Mouse (Mus musculus) hindbrain, embryonic 13.5 days (tissue): ENCODE measurements around the gene Chpf2. TPM values are rescaled to one million over a fixed set of nuclear protein-coding genes. Genes with fewer than 3 reads are reported as not detected.

Source experiments
- ATAC-seq: fragments of 200-750 bp; cut with Nextera tagmentation; 2 replicates; pipeline ENCODE4 v1.8.0; 2017; ENCODE audit warnings: moderate TSS enrichment; ENCODE audit not compliant: low FRiP score
- H3K27ac ChIP-seq: fragments of 300-500 bp; sonication (generic); 2 replicates; pipeline ENCODE4 v1.5.1; 2015; ENCODE audit warnings: inconsistent platforms, mild to moderate bottlenecking, moderate library complexity
- H3K27me3 ChIP-seq: fragments of 300-500 bp; sonication (generic); 2 replicates; pipeline ENCODE4 v1.6.1; 2015; ENCODE audit warnings: mild to moderate bottlenecking, inconsistent platforms
- H3K36me3 ChIP-seq: fragments of 300-500 bp; sonication (generic); 2 replicates; pipeline ENCODE4 v1.6.1; 2015; ENCODE audit warnings: mild to moderate bottlenecking, inconsistent platforms
- H3K4me1 ChIP-seq: fragments of 300-500 bp; sonication (generic); replicated peaks from 2 replicates; pipeline ENCODE4 v1.6.1; 2015; ENCODE audit warnings: inconsistent platforms
- H3K4me2 ChIP-seq: fragments of 300-500 bp; sonication (generic); 2 replicates; pipeline ENCODE4 v1.6.1; 2015; ENCODE audit warnings: inconsistent platforms, mild to moderate bottlenecking, moderate library complexity
- H3K4me3 ChIP-seq: fragments of 300-500 bp; sonication (generic); 2 replicates; pipeline ENCODE4 v1.5.1; 2015; ENCODE audit warnings: mild to moderate bottlenecking, inconsistent platforms
- H3K9ac ChIP-seq: fragments of 300-500 bp; sonication (generic); 2 replicates; pipeline ENCODE4 v1.6.1; 2015; ENCODE audit warnings: mild to moderate bottlenecking, inconsistent platforms
- H3K9me3 ChIP-seq: fragments of 300-500 bp; sonication (generic); 2 replicates; pipeline ENCODE4 v1.6.1; 2016; ENCODE audit warnings: inconsistent platforms
- WGBS: fragments of 180-500 bp; shearing (Covaris S2); methylation state at CpG from one replicate; pipeline ENCODE4 v1.1.7; 2015; 5-methylcytosine and 5-hydroxymethylcytosine counted together
- polyA plus RNA-seq: library from polyadenylated mRNA; unstranded; fragments of >200 nt; fragmentation: Nextera tagmentation; extraction: Ambion mirVana; gene quantifications from 2 replicates; pipeline ENCODE4 v1.2.1, GENCODE M21; 2015

Gene Chpf2
- polyA plus RNA-seq, 1 experiment from 2014 or later, result 17.4 TPM

- WGBS, result 81% methylated on average over 10 of the region's 10 CpGs
- peaks cover 69% of the 10 kb centered on the region for H3K36me3 ChIP-seq
These were observed 6.7 kb downstream of the Chpf2 start for GRCm38 (mm10) chr5:24593230-24593629.

DNA sequence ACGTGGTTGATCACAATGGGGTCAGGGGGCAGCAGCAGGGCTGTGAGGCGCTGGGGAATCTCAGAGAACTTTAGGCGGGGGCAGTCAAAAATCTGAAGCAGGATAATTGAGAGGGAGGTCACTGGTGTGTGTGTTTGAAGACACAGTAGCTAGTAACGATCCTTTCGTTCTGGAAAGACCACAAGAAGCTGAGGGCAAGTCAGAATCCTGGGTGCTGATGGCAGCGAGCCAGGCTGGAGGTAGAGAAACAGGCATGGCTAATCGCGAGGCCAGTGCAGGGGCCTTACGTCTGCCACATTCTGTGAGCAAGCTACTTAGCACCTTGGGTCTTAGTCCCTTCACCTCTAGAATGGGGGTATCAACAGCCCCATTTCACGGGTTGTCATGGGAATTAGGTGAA, 7.4 kb downstream of the Chpf2 start:
- WGBS, result 75% methylated on average over 10 of the region's 10 CpGs
- ATAC-seq, result no peak
- no peaks in the 10 kb centered on the region for H3K9me3 ChIP-seq
- no peak overlapping the region for H3K4me2 ChIP-seq
- no peak overlapping the region for H3K9ac ChIP-seq
- H3K4me3 ChIP-seq, result no peak overlapping the region
- H3K27ac ChIP-seq, result no peak overlapping the region
- peaks cover 62% of the 10 kb centered on the region for H3K36me3 ChIP-seq
- peaks cover 20% of the 10 kb centered on the region for H3K27me3 ChIP-seq
- peaks cover 56% of the 10 kb centered on the region for H3K4me1 ChIP-seq

More at GRCm38 (mm10) chr5:24593230-24593629, 6.7 kb downstream of the Chpf2 start:
- peaks cover 20% of the 10 kb centered on the region for H3K27me3 ChIP-seq
- H3K4me1 ChIP-seq, result peaks cover 56% of the 10 kb centered on the region
- H3K27ac ChIP-seq, result no peak overlapping the region
- H3K4me2 ChIP-seq, result no peak overlapping the region
- no peak for ATAC-seq
- H3K4me3 ChIP-seq, result no peak overlapping the region
- no peaks in the 10 kb centered on the region for H3K9me3 ChIP-seq
- no peak overlapping the region for H3K9ac ChIP-seq

DNA sequence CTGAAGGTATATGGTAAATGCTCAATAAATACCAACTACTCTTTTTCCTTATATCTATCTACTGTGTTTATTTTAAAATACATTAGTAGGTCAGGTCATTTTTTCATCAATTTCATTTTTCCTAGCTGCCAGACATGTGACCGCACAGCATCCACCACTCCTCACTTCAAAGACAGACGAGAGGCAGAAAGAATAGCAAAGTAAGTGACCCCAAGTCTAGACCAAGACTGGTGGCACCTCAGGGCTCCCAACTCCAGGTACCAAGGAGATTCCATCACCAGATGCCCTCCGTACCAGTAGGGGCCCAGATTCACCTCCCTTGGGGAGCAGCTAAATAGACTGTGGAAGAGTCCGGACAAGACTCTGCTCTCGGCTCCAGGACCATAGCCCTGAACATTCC, 7.8 kb downstream of the Chpf2 start:
- Histone ChIP-seq H3K4me3 (no peak overlapping the region), H3K4me2 (no peak overlapping the region), H3K27ac (no peak overlapping the region), H3K27me3 (peaks cover 20% of the 10 kb centered on the region), H3K9ac (no peak overlapping the region), H3K36me3 (peaks cover 58% of the 10 kb centered on the region), H3K4me1 (peaks cover 57% of the 10 kb centered on the region), H3K9me3 (no peaks in the 10 kb centered on the region)
- WGBS, result 94% methylated on average over 5 of the region's 5 CpGs
- no peak for ATAC-seq

GRCm38 (mm10) chr5:24595261-24595660, 8.7 kb downstream of the Chpf2 start:
- Histone ChIP-seq H3K36me3 (peaks cover 56% of the 10 kb centered on the region), H3K27me3 (peaks cover 22% of the 10 kb centered on the region), H3K4me2 (no peak overlapping the region), H3K4me3 (no peak overlapping the region), H3K9me3 (no peaks in the 10 kb centered on the region), H3K27ac (peak overlapping the region; percentile 87), H3K4me1 (peaks cover 64% of the 10 kb centered on the region), H3K9ac (peak overlapping the region; percentile 65)
- WGBS, result 92% methylated on average over 5 of the region's 5 CpGs
- ATAC-seq, result no peak

- H3K27me3 ChIP-seq, result peaks cover 21% of the 10 kb centered on the region; the same call in 1 of the 2 replicates
- no peaks in the 10 kb centered on the region for H3K9me3 ChIP-seq
- no peak for ATAC-seq
- peak overlapping the region; percentile 42 for H3K4me2 ChIP-seq
- peak overlapping the region; percentile 87 for H3K27ac ChIP-seq
- H3K4me3 ChIP-seq, result peak overlapping the region; percentile 2; the same call in 1 of the 2 replicates
- 50% methylated on average over 14 of the region's 14 CpGs for WGBS
- peaks cover 69% of the 10 kb centered on the region for H3K4me1 ChIP-seq
- peak overlapping the region; percentile 65 for H3K9ac ChIP-seq
- H3K36me3 ChIP-seq, result peaks cover 50% of the 10 kb centered on the region
These were observed 9.3 kb downstream of the Chpf2 start for GRCm38 (mm10) chr5:24595786-24596380.

DNA sequence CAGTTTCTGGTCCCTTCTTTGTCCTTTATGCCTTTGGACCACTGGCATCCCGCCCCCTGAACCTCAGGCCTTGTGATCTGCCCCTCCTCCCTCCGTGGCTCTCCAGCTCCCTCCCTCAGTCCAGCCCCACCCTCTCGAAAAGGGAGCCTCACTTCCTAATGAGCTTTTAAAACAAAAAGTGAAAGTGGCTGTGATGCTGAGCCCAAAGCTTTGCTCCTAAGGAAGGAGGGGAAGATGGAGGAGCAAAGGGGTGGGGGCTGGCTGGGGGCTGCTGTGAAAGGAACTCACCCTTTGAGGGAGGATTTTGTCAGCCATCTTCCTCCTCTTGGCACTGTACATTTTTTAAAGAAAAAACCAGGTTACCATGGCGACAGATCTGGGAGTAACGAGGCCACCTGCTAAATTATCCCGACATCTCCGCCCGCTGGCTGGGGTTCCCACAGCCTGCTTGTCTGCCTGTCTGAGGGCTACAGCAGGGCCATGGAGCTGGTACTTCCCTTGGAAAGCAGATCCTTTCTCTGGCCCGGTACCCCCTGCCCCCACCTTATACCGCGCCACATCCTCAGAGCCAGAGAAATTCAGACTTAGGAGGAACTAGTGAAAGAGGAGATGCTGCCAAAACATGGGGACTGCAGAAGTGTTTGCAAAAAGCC, 10.1 kb downstream of the Chpf2 start:
- peaks cover 69% of the 10 kb centered on the region for H3K4me1 ChIP-seq
- WGBS, result 10% methylated on average over 11 of the region's 11 CpGs
- peak; percentile 49 for ATAC-seq
- no peaks in the 10 kb centered on the region for H3K9me3 ChIP-seq
- peak overlapping the region; percentile 65 for H3K9ac ChIP-seq
- H3K4me3 ChIP-seq, result peak overlapping the region; percentile 2
- peaks cover 15% of the 10 kb centered on the region; the same call in 1 of the 2 replicates for H3K27me3 ChIP-seq
- H3K36me3 ChIP-seq, result peaks cover 42% of the 10 kb centered on the region
- H3K4me2 ChIP-seq, result peak overlapping the region; percentile 42
- H3K27ac ChIP-seq, result peak overlapping the region; percentile 87

DNA sequence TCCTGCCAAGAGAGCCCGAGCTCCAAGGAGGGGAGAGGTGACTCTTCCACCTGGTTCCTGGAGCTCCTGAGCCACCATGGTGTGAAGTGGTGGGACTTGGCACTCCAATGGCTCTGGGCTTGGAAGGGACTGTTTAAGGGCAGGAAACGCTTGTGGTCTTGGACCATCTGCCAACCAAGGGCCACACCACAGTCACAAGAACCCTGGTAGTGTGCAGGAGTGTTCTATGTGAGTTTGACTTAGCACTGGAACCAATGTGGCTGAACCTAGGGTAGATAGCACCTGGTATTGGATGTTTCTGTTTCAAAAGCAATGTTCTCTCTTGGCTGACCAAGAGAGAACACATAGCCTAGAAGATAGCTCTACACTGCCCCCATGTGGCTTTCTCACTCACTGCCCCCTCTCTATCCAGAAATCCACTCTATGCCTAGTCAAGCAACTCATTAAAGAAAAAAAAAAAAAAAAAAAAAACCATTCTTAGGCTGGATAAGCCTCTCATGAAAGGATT, 10.7 kb downstream of the Chpf2 start:
- Histone ChIP-seq H3K4me1 (peaks cover 67% of the 10 kb centered on the region), H3K9ac (peak overlapping the region; percentile 65), H3K36me3 (peaks cover 37% of the 10 kb centered on the region), H3K9me3 (no peaks in the 10 kb centered on the region), H3K4me2 (peak overlapping the region; percentile 42), H3K27me3 (peaks cover 10% of the 10 kb centered on the region; the same call in 1 of the 2 replicates), H3K27ac (peak overlapping the region; percentile 87), H3K4me3 (peak overlapping the region; percentile 2)
- WGBS, result 48% methylated on average over 2 of the region's 2 CpGs
- peak; percentile 4; the same call in 1 of the 2 replicates for ATAC-seq

DNA sequence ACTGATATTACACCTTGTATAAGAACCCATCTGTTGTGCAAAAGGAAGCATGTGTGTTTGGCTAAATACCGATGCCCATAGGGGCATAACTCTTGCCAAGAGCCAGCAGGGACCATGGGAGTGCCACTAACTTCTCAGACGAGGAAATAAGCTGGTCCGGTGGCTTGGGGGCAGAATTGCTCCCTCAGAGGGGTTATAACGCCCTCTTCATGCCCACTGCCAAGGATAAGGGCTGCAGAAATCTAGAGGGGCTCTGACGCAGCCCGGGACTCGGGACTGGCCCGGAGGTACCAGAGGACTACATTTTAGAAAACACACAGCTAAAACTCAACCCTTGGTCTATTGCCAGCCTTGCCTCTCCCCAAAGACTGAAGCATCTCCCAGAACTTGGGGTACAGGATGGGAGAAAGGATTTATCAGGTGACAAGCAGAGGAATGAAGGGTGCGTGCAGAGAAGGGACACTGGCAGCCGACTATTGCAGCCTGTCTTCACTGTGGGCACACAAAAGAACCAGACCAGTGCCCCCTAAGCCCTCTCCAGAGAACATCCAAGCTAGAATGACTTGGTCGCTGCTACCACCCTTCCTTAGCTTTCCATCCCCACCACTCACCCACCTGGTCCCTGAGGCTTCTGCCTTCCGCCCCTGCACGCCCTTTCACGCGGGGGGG, 11.5 kb downstream of the Chpf2 start:
- Histone ChIP-seq H3K4me1 (peaks cover 73% of the 10 kb centered on the region), H3K9ac (peak overlapping the region; percentile 82), H3K36me3 (peaks cover 29% of the 10 kb centered on the region), H3K4me3 (peak overlapping the region; percentile 53), H3K27me3 (0 out of 2 replicates have a peak, but pooled peaks cover 3% of the 10 kb centered on the region), H3K27ac (peak overlapping the region; percentile 74), H3K9me3 (no peaks in the 10 kb centered on the region), H3K4me2 (peak overlapping the region; percentile 90)
- ATAC-seq, result no peak
- 17% methylated on average over 15 of the region's 15 CpGs for WGBS

DNA sequence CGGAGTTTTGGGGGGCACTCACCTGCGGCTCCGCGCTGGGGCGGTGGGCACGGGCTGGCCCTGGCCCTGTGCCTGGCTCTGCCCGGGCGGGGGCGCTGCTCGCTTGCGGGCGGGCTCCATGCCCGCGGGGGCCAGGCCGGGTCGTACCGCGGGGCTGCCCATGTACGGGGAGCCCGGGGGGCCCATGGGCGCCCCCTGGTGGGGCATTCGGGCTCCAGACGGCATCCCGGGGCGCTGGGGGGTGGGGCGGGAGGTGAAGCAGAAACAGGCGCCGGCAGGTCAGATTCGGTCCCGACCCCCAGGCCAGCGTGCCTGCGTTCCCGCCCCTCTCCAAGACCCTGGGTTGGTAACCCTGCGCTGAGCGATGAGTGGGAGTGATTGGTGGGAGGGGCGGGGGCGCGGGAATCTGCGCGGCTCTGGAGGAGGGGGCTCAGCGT, 12.0 kb downstream of the Chpf2 start:
- WGBS, result under 1% methylated on average over 39 of the region's 41 CpGs
- 0 out of 2 replicates have a peak, but pooled peaks cover 3% of the 10 kb centered on the region for H3K27me3 ChIP-seq

GRCm38 (mm10) chr5:24599137-24599536, 12.6 kb downstream of the Chpf2 start:
- no peak for ATAC-seq
- Histone ChIP-seq H3K4me2 (peak overlapping the region; percentile 90), H3K4me3 (peak overlapping the region; percentile 53), H3K27me3 (0 out of 2 replicates have a peak, but pooled peaks cover 3% of the 10 kb centered on the region), H3K9me3 (no peaks in the 10 kb centered on the region), H3K4me1 (peaks cover 84% of the 10 kb centered on the region), H3K36me3 (peaks cover 18% of the 10 kb centered on the region), H3K27ac (peak overlapping the region; percentile 74; the same call in 1 of the 2 replicates), H3K9ac (peak overlapping the region; percentile 82)
- 14% methylated on average over 8 of the region's 8 CpGs for WGBS

More for the DNA sequence above, 12.0 kb downstream of the Chpf2 start:
- Histone ChIP-seq H3K4me3 (peak overlapping the region; percentile 53), H3K27ac (peak overlapping the region; percentile 74), H3K4me2 (peak overlapping the region; percentile 90), H3K4me1 (peaks cover 78% of the 10 kb centered on the region), H3K9me3 (no peaks in the 10 kb centered on the region), H3K36me3 (peaks cover 23% of the 10 kb centered on the region), H3K9ac (peak overlapping the region; percentile 82)
- ATAC-seq, result peak; percentile 21; the same call in 1 of the 2 replicates

GRCm38 (mm10) chr5:24600236-24600635, 13.7 kb downstream of the Chpf2 start:
- Histone ChIP-seq H3K4me1 (peaks cover 87% of the 10 kb centered on the region), H3K9me3 (no peaks in the 10 kb centered on the region), H3K27ac (no peak overlapping the region), H3K36me3 (peaks cover 9% of the 10 kb centered on the region), H3K27me3 (0 out of 2 replicates have a peak, but pooled peaks cover 3% of the 10 kb centered on the region), H3K4me3 (peak overlapping the region; percentile 60; the same call in 1 of the 2 replicates), H3K9ac (peak overlapping the region; percentile 92; the same call in 1 of the 2 replicates), H3K4me2 (peak overlapping the region; percentile 92)
- no peak for ATAC-seq
- WGBS, result 68% methylated on average over 2 of the region's 2 CpGs
